Mouse (Mus musculus): ENCODE measurements around the gene Vinac1. TPM values are rescaled to one million over a fixed set of nuclear protein-coding genes. Genes with fewer than 3 reads are reported as not detected.
A peak's percentile ranks its signal among the peaks of the same experiment; 100 is the strongest.

Gene Vinac1
- polyA plus RNA-seq (2012; ENCODE audit: insufficient read depth, insufficient read length, missing spikeins): 0.25 TPM in 1 of 2 replicates, not detected in the other

DNA sequence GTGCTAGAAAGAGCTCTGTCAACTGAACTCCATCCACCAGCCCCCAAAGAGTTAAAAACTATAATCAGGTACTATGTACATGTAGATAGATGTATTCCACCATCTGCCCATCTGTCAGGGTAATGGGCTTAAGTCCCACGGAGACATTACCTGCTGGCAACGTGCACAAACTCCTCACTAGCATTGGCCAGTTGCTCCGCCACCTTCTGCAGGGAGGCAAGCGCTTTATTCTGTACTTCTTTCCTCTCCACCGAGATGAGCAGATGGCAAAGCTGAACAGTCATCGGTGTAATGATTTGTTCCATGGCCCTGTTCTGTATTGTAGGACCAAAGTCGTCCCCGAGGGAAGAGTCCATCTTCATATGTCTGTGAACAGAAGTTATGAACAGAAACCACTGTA, at the start of gene Vinac1:
TSS of gene Vinac1 (minus strand) at position 362 of the 400 bp plus-strand sequence.
- Histone ChIP-seq H3K4me1 (ENCODE audit: control insufficient read depth, insufficient read depth, insufficient read length, low read length) (no peaks in the 10 kb centered on the region), H3K4me3 (ENCODE audit: insufficient read depth, low read depth, low read length) (no peak within 1 kb of the TSS), H3K27ac (replicated peaks; ENCODE audit: low read depth, low read length) (no peak within 1 kb of the TSS)

DNA sequence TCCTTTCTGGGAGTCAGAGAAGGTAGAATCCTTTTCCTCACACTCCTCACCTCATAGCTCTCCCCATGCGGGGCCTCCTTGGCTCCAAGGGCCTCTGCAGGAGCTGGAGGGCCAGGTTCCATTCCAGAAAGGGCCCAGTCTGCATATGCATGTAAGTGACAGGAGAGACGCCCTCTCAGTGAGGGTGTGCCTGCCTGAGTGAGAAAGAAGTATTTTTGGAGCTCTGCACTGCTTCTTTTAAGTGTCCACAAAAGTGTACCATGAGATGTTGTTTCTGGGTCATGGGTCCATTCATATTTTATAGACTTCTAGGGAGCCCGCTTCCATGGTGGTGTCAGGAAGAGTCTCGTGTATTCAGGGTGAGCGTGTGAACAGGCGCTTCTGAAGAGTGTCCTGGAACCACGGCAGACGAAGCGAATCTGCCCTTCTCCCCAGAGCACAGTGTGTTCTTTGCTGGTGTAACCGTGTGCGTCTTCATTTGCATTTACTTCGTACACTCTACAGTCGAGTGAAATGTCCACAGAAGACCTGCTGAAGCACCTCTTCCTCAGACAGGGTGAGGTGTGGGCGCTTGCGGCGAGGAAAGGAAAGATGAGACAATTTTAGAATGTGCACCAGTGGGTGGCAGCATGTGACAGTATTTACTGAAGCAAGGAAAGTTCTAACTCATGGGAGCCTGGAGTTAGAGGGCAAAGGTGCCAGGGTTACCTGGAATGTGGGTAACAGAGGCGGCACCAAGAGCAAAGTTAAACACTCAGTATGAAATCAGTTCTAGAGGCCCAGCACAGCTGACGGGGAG, 46.2 kb upstream of the Vinac1 start:
- H3K4me3 ChIP-seq (ENCODE audit: insufficient read depth, low read depth, low read length): no peak overlapping the region
- no peak overlapping the region for H3K27ac ChIP-seq (replicated peaks; ENCODE audit: low read depth, low read length)
- no peaks in the 10 kb centered on the region for H3K4me1 ChIP-seq (ENCODE audit: control insufficient read depth, insufficient read depth, insufficient read length, low read length)

DNA sequence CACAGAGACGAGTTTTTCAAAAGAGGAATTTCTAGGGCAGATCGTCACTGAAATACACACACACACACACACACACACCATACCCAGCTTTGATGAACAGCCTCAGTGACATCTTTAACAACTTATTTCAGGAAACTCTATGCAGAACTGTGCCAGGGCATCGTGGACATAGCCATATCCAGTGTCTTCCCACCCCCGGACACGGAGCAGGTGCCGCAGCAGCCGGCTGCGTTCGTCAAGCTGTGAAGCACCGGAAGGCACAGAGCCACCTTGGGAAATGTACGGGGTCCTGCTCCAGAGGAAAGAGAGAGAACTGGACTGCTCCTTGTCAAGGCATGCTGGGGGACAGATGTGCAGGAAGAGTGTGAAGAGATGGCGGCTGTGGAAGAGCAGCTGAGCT, 44.8 kb upstream of the Vinac1 start:
- H3K4me3 ChIP-seq (ENCODE audit: insufficient read depth, low read depth, low read length): no peak overlapping the region
- H3K27ac ChIP-seq (replicated peaks; ENCODE audit: low read depth, low read length): no peak overlapping the region
- H3K4me1 ChIP-seq (ENCODE audit: control insufficient read depth, insufficient read depth, insufficient read length, low read length): no peaks in the 10 kb centered on the region

DNA sequence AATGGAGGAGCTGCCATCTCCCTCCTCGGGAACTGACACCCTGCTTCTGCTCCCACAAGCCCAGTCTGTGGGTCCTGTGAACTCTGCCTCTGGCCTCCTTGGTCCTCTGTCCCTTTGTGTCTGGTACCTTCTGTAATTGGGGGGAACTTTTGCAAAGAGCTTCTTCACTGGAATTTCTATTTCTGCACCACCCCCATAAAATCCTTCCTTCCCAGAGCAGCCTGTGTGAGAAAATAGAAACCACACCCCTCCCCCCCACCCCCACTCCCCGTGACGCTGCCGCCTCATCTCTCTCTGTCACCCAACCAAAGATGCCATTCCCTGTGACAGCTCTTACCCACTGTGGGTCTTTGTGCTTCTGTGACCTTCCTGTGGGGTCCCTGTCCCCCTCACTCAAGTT, 42.4 kb upstream of the Vinac1 start:
- H3K27ac ChIP-seq (replicated peaks; ENCODE audit: low read depth, low read length): no peak overlapping the region

DNA sequence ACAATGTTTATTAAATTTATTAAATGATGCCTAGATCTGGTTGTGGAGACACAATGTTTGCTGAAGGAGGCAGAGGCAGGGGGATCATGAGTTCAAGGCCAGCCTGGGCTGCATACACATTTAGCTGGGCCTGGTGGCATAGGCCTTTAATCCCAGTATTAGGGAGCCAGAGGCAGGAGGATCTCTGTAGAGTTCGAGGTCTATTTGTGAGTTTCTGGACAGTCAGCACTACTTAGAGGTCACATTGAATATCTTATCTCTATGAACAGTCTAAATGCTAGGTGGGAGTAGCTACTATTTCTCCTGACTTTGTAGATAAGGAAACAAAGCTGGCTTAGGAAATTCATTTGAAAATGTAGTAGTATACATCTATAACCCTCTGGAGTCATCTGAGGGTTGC, 39.5 kb upstream of the Vinac1 start:
- Histone ChIP-seq H3K4me1 (ENCODE audit: control insufficient read depth, insufficient read depth, insufficient read length, low read length) (no peaks in the 10 kb centered on the region), H3K4me3 (ENCODE audit: insufficient read depth, low read depth, low read length) (no peak overlapping the region)

More for the DNA sequence above, 42.4 kb upstream of the Vinac1 start:
- H3K4me3 ChIP-seq (ENCODE audit: insufficient read depth, low read depth, low read length): no peak overlapping the region
- H3K4me1 ChIP-seq (ENCODE audit: control insufficient read depth, insufficient read depth, insufficient read length, low read length): no peaks in the 10 kb centered on the region

DNA sequence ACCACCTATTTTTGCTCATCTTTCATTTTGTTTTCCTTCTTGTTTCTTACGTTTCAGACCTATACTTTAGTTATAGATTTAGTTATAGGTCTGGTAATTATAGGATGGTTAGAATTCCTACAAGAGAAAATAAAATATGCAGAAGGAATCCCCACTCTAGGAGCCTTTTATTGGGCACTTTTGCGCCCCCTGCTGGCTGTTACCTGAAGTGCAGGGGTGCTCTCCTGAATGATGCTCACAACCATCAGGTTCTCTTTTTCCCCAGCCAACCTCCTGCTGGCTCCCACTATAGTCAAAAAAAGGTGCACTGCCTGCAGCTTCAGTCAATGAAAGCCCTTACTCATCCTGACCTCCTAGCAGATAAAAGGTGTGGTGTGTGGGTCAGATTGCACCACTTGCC, 37.0 kb upstream of the Vinac1 start:
- Histone ChIP-seq H3K27ac (replicated peaks; ENCODE audit: low read depth, low read length) (no peak overlapping the region), H3K4me3 (ENCODE audit: insufficient read depth, low read depth, low read length) (no peak overlapping the region), H3K4me1 (ENCODE audit: control insufficient read depth, insufficient read depth, insufficient read length, low read length) (no peaks in the 10 kb centered on the region)

More for the DNA sequence above, 39.5 kb upstream of the Vinac1 start:
- H3K27ac ChIP-seq (replicated peaks; ENCODE audit: low read depth, low read length): no peak overlapping the region

DNA sequence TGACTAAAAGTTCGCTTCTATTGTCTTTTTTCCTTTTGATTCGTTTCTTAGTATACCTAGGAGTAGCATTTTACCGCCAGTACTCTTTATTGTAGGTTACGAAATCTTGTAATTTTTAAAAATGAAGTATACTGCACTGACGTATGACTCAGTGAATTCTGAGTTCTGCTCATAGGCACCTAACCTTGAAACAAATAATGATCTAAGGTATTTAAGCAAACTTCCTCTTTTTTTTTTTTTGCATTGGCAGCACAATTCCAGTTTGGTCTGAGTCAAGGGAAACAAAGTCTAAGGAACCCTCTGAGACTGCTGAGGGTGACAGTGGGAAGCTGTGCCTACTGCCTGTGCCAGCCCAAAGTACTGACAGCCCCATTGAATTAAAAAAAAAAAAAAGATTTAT, 35.5 kb upstream of the Vinac1 start:
- no peak overlapping the region for H3K27ac ChIP-seq (replicated peaks; ENCODE audit: low read depth, low read length)
- H3K4me3 ChIP-seq (ENCODE audit: insufficient read depth, low read depth, low read length): no peak overlapping the region
- no peaks in the 10 kb centered on the region for H3K4me1 ChIP-seq (ENCODE audit: control insufficient read depth, insufficient read depth, insufficient read length, low read length)

DNA sequence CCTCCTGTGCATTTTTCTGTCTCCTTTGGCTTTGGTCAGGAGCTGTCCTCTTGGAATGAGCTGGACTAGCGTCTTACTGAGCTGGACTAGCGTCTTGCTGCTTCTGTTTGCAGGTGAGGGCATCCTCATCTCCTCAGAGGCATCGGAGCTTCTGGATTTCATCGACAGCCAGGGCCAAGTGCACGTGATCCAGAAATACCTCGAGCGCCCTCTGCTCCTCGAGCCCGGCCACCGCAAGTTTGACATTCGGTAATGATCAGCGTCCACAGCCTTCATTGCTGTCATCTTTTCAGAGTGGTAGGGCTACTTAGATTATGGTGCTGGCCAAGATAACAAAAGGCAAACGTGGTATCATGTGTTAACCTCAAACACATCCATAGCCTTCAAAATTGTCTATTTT, 33.1 kb upstream of the Vinac1 start:
- Histone ChIP-seq H3K4me3 (ENCODE audit: insufficient read depth, low read depth, low read length) (no peak overlapping the region), H3K27ac (replicated peaks; ENCODE audit: low read depth, low read length) (no peak overlapping the region), H3K4me1 (ENCODE audit: control insufficient read depth, insufficient read depth, insufficient read length, low read length) (no peaks in the 10 kb centered on the region)

DNA sequence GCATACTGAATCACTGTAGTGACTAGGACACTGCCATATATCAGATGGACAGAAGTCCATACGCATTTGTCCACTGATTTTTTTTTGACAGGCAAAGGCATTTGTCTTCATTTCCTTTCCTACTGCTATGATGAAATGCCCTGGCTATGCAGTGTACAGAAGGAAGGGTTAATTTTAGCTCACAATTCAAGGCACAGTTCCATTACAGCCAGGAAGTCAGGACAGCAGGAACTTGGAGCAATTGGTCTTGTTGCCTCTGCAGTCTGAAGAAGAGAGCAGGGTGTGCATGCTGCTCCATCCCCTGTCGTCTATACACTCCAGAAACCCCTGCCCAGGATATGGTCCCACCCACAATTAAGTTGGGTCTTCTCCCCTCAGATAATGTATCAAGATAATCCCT, 31.2 kb upstream of the Vinac1 start:
- Histone ChIP-seq H3K4me3 (ENCODE audit: insufficient read depth, low read depth, low read length) (no peak overlapping the region), H3K4me1 (ENCODE audit: control insufficient read depth, insufficient read depth, insufficient read length, low read length) (no peaks in the 10 kb centered on the region), H3K27ac (replicated peaks; ENCODE audit: low read depth, low read length) (no peak overlapping the region)

DNA sequence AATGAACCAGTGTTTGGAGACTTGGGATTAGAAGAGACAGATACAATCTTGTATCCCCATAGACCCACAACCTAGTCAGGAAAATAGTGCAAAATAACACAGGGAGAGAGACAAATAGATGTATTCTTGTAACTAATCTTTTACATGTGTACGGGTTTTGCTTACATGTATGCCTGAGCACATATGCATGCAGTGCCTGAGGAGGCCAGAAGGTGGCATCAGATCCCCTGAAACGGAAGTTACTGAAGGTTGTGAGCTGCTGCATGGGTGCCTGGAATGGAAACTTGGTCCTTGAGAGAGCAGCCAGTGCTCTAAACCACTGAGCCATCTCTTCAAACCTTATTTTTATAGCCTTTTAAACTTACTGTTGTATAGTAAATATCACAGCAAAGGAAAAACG, 30.3 kb upstream of the Vinac1 start:
- Histone ChIP-seq H3K4me3 (ENCODE audit: insufficient read depth, low read depth, low read length) (no peak overlapping the region), H3K27ac (replicated peaks; ENCODE audit: low read depth, low read length) (no peak overlapping the region), H3K4me1 (ENCODE audit: control insufficient read depth, insufficient read depth, insufficient read length, low read length) (no peaks in the 10 kb centered on the region)

DNA sequence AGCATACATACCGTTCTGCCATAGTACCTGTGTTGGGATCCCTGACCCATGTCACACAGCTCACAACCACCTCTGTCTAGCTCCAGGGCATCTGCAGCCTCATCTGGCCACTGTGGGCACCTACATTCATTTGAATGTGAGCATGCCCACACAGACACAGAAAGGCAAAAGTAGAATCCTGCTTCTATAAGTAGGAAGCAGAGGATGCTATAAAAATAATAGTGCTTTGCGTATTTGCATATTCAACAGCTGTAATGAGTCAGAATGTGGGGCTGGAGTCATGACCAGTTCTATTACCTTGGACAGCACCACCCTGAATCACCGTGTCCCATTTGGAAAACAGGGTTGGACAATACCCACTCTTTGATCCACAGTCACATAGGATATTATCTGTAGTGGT, 22.3 kb upstream of the Vinac1 start:
- Histone ChIP-seq H3K4me3 (ENCODE audit: insufficient read depth, low read depth, low read length) (no peak overlapping the region), H3K27ac (replicated peaks; ENCODE audit: low read depth, low read length) (no peak overlapping the region), H3K4me1 (ENCODE audit: control insufficient read depth, insufficient read depth, insufficient read length, low read length) (peaks cover 6% of the 10 kb centered on the region)

DNA sequence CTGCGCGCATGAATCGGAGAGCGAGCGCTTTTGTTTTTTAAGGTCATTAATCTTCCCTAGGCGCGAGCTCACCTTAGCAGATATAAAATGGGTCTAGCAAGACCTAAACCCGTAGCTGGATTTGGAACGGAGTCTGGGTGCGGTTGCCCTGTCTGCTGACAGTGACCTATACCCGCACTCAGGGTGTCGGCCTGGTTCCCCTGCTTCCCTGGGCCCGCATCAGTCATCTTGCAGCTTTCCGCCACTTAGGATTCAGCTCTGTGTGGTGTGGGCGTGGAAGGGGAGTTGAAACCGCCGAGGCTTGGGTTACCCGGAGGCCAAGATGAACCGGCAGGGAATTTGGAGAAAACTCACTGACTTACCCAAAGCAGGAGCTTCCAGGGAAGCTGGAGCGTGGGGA, 18.4 kb upstream of the Vinac1 start:
- Histone ChIP-seq H3K4me1 (ENCODE audit: control insufficient read depth, insufficient read depth, insufficient read length, low read length) (peaks cover 6% of the 10 kb centered on the region), H3K27ac (replicated peaks; ENCODE audit: low read depth, low read length) (0 out of 2 replicates have a peak overlapping the region, but pooled peaks have one; percentile 25), H3K4me3 (ENCODE audit: insufficient read depth, low read depth, low read length) (peak overlapping the region; percentile 94)

DNA sequence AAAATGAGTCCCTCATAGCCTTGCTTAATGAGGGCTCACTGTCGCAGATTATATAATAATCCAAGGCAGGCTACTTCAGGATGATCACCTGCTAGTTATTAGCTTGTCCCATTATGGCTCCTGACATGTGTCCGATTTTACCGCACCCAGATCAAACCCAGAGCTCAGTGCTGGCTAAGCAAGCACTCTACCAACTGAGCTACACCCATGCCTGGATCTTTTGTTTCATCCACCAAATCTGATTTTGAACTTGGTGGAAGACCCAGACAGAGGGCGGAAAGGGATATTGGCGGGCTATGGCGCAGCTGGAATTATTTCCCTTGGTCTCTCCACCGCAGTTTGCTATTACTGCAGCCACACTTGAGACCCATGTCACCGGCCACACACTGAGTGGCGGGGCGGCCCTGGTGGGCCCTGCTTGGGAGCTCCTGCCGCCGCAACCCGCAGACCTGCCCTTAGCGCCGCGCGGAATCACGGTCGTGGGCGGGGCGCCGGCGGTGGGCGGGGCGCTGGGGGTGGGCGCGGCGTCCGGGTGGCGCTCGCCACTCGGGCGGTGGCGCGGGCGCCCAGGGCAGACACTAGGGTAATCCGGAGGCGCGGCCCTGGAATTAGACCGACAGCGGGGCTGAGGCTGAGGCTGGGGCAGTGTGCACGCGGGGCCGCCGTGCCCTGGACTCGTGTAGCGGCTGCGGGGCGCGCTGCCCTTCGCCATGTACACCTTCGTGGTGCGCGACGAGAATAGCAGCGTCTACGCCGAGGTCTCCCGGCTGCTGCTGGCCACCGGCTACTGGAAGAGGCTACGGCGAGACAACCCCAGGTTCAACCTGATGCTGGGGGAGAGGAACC, 17.7 kb upstream of the Vinac1 start, which contains the start of gene Ttl:
TSS of gene Ttl (plus strand) at position 506 of the 846 bp plus-strand sequence.
- peaks cover 6% of the 10 kb centered on the region for H3K4me1 ChIP-seq (ENCODE audit: control insufficient read depth, insufficient read depth, insufficient read length, low read length)
- peak within 1 kb of the TSS; percentile 94 for H3K4me3 ChIP-seq (ENCODE audit: insufficient read depth, low read depth, low read length)
- H3K27ac ChIP-seq (replicated peaks; ENCODE audit: low read depth, low read length): peak within 1 kb of the TSS; percentile 55; the same call in 1 of the 2 replicates

DNA sequence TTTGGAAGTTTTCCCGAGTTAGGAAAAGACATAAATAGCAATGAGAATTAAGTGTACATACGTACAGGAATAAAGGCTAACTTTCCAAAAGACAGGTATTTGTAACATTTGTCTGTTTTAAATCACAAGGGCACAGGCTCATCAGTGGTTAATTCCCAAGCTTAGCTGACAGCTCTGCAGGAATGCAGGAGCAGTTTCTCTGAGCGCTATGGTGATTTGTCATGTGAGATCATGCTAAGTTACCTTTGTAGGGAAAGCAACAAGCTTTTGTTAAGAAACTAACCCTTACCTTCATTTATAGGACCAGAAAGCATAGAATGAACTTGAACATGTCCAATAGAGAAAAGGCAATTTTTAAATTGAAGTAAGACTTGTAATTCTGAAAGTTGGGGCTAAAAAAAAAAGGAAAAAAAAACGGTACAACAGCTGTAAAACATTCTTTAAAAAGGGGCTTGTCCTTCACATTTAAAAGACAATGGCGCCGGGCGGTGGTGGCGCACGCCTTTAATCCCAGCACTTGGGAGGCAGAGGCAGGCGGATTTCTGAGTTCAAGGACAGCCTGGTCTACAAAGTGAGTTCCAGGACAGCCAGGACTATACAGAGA, 13.6 kb upstream of the Vinac1 start:
- H3K4me3 ChIP-seq (ENCODE audit: insufficient read depth, low read depth, low read length): no peak overlapping the region
- no peak overlapping the region for H3K27ac ChIP-seq (replicated peaks; ENCODE audit: low read depth, low read length)
- peaks cover under 1% of the 10 kb centered on the region; the same call in 1 of the 2 replicates for H3K4me1 ChIP-seq (ENCODE audit: control insufficient read depth, insufficient read depth, insufficient read length, low read length)

DNA sequence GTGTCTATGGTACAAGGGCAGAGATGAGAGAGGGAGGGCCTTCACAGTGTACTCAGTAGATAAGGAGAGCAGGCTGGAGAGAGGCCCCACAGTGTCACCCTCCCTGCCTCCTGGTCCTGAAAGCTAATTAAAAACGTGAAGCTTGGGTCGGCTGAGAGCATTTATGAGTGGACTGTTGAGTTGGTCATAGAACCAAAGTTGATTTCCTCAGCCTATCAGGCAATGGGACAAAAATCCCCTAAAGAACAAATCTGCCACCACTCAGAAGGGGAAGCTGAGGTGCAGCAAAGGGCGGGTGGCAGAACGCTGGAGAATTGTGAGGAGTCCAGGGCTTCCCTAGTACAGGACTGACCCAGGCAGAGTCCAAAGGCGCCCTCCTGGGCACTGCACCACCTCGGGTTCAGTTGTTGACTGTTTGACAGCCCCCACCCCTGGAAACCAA, 10.0 kb upstream of the Vinac1 start:
- no peak overlapping the region for H3K27ac ChIP-seq (replicated peaks; ENCODE audit: low read depth, low read length)
- no peak overlapping the region for H3K4me3 ChIP-seq (ENCODE audit: insufficient read depth, low read depth, low read length)

More for the DNA sequence above, 10.0 kb upstream of the Vinac1 start:
- no peaks in the 10 kb centered on the region for H3K4me1 ChIP-seq (ENCODE audit: control insufficient read depth, insufficient read depth, insufficient read length, low read length)
